Mouse (Mus musculus): ENCODE data around the gene Tmod1.
A peak's percentile ranks its signal among the peaks of the same experiment; 100 is the strongest.

Tmod1 gene

GRCm38 (mm10) chr4:46056163-46056562 is 17.4 kb downstream of the Tmod1 start:
- DNase-seq, result no peak

GRCm38 (mm10) chr4:46061259-46061962 is 22.7 kb downstream of the Tmod1 start:
- no peak for DNase-seq

GRCm38 (mm10) chr4:46063841-46064240 is 25.1 kb downstream of the Tmod1 start:
- DNase-seq, result no peak

GRCm38 (mm10) chr4:46064263-46064662 is 25.5 kb downstream of the Tmod1 start:
- no peak for DNase-seq

GRCm38 (mm10) chr4:46064961-46065360 is 26.2 kb downstream of the Tmod1 start:
- DNase-seq, result no peak

- no peak for DNase-seq
These were observed 27.1 kb downstream of the Tmod1 start for GRCm38 (mm10) chr4:46065695-46066340.

GRCm38 (mm10) chr4:46068060-46068459 is 29.3 kb downstream of the Tmod1 start:
- DNase-seq, result no peak

- DNase-seq, result no peak
These were observed 29.8 kb downstream of the Tmod1 start for GRCm38 (mm10) chr4:46068573-46068972.

GRCm38 (mm10) chr4:46069851-46070482 is 31.2 kb downstream of the Tmod1 start:
- DNase-seq, result peak; percentile 77

- no peak for DNase-seq
These were observed 33.9 kb downstream of the Tmod1 start for GRCm38 (mm10) chr4:46072631-46073030.

- peak; percentile 68 for DNase-seq
These were observed 35.0 kb downstream of the Tmod1 start for GRCm38 (mm10) chr4:46073736-46074135.

- no peak for DNase-seq
These were observed 36.9 kb downstream of the Tmod1 start for GRCm38 (mm10) chr4:46075664-46076063.

- no peak for DNase-seq
These were observed 38.2 kb downstream of the Tmod1 start for GRCm38 (mm10) chr4:46076892-46077291.

- no peak for DNase-seq
These were observed 41.5 kb downstream of the Tmod1 start for GRCm38 (mm10) chr4:46080261-46080660.

- no peak for DNase-seq
These were observed 43.8 kb downstream of the Tmod1 start for GRCm38 (mm10) chr4:46082555-46082954.

- peak; percentile 41 for DNase-seq
These were observed 45.9 kb downstream of the Tmod1 start for GRCm38 (mm10) chr4:46084416-46085172.

- peak; percentile 67 for DNase-seq
These were observed 46.6 kb downstream of the Tmod1 start for GRCm38 (mm10) chr4:46085223-46085811.

GRCm38 (mm10) chr4:46086718-46087426 is 48.1 kb downstream of the Tmod1 start:
- DNase-seq, result peak; percentile 33

GRCm38 (mm10) chr4:46087427-46087771 is 48.7 kb downstream of the Tmod1 start:
- peak; percentile 26 for DNase-seq

- peak; percentile 66 for DNase-seq
These were observed 49.1 kb downstream of the Tmod1 start for GRCm38 (mm10) chr4:46087852-46088251.

GRCm38 (mm10) chr4:46089524-46090125 is 50.9 kb downstream of the Tmod1 start:
- peak; percentile 39 for DNase-seq

Data from cerebellum, adult 8-10 months (tissue).